Mouse (Mus musculus): Measurements from ENCODE around the gene Eps8l3. TPM values are rescaled to one million over a fixed set of nuclear protein-coding genes. Genes with fewer than 3 reads are reported as not detected.
"Not testable (repeated sequence)": the region's sequence is repeated elsewhere in the genome, so short reads cannot be mapped to it uniquely, and the experiment has no call there.

Eps8l3 gene
- polyA plus RNA-seq, 1 experiment from 2014 or later, result not detected

GRCm38 (mm10) chr3:107873335-107874251 is 3.4 kb upstream of the Eps8l3 start:
- ATAC-seq (ENCODE audit: low FRiP score, low TSS enrichment), result no peak
- H3K9ac ChIP-seq (ENCODE audit: low read depth, low read length), result no peak overlapping the region
- no peak overlapping the region for H3K27ac ChIP-seq (ENCODE audit: low read depth, low read length)
- 0 out of 2 replicates have a peak, but pooled peaks cover 3% of the 10 kb centered on the region for H3K4me1 ChIP-seq (ENCODE audit: control insufficient read depth, insufficient read depth, low read length)
- H3K9me3 ChIP-seq (ENCODE audit: control insufficient read depth, low read length), result no peaks in the 10 kb centered on the region
- H3K4me2 ChIP-seq (replicated peaks; ENCODE audit: low read depth, low read length), result no peak overlapping the region
- WGBS, result 73% methylated on average over 24 of the region's 24 CpGs
- H3K27me3 ChIP-seq (ENCODE audit: control insufficient read depth, insufficient read depth, low read length), result no peaks in the 10 kb centered on the region
- no peaks in the 10 kb centered on the region for H3K36me3 ChIP-seq (ENCODE audit: control insufficient read depth, insufficient read depth, low read length)
- no peak overlapping the region for H3K4me3 ChIP-seq (ENCODE audit: low read length)

GRCm38 (mm10) chr3:107875231-107875630 is 1.8 kb upstream of the Eps8l3 start:
- H3K9ac ChIP-seq (ENCODE audit: low read depth, low read length), result no peak overlapping the region
- 62% methylated on average over 6 of the region's 6 CpGs for WGBS

GRCm38 (mm10) chr3:107877747-107878736 is 1.0 kb downstream of the Eps8l3 start:
- no peak overlapping the region for H3K27ac ChIP-seq (ENCODE audit: low read depth, low read length)
- H3K27me3 ChIP-seq (ENCODE audit: control insufficient read depth, insufficient read depth, low read length), result no peaks in the 10 kb centered on the region
- H3K9ac ChIP-seq (ENCODE audit: low read depth, low read length), result no peak overlapping the region
- H3K4me3 ChIP-seq (ENCODE audit: low read length), result no peak overlapping the region
- no peaks in the 10 kb centered on the region for H3K36me3 ChIP-seq (ENCODE audit: control insufficient read depth, insufficient read depth, low read length)
- WGBS, result 84% methylated on average over 12 of the region's 12 CpGs
- H3K4me2 ChIP-seq (replicated peaks; ENCODE audit: low read depth, low read length), result no peak overlapping the region
- ATAC-seq (ENCODE audit: low FRiP score, low TSS enrichment), result no peak
- H3K4me1 ChIP-seq (ENCODE audit: control insufficient read depth, insufficient read depth, low read length), result no peaks in the 10 kb centered on the region
- H3K9me3 ChIP-seq (ENCODE audit: control insufficient read depth, low read length), result no peaks in the 10 kb centered on the region

More at GRCm38 (mm10) chr3:107875231-107875630, 1.8 kb upstream of the Eps8l3 start:
- no peak for ATAC-seq (ENCODE audit: low FRiP score, low TSS enrichment)
- no peaks in the 10 kb centered on the region for H3K27me3 ChIP-seq (ENCODE audit: control insufficient read depth, insufficient read depth, low read length)
- H3K4me2 ChIP-seq (replicated peaks; ENCODE audit: low read depth, low read length), result no peak overlapping the region
- H3K27ac ChIP-seq (ENCODE audit: low read depth, low read length), result no peak overlapping the region
- H3K36me3 ChIP-seq (ENCODE audit: control insufficient read depth, insufficient read depth, low read length), result no peaks in the 10 kb centered on the region
- no peaks in the 10 kb centered on the region for H3K4me1 ChIP-seq (ENCODE audit: control insufficient read depth, insufficient read depth, low read length)
- no peak overlapping the region for H3K4me3 ChIP-seq (ENCODE audit: low read length)
- no peaks in the 10 kb centered on the region for H3K9me3 ChIP-seq (ENCODE audit: control insufficient read depth, low read length)

GRCm38 (mm10) chr3:107887674-107888495 is 10.9 kb downstream of the Eps8l3 start:
- H3K27ac ChIP-seq (ENCODE audit: low read depth, low read length), result no peak overlapping the region
- no peaks in the 10 kb centered on the region for H3K27me3 ChIP-seq (ENCODE audit: control insufficient read depth, insufficient read depth, low read length)
- H3K9me3 ChIP-seq (ENCODE audit: control insufficient read depth, low read length), result no peaks in the 10 kb centered on the region
- H3K36me3 ChIP-seq (ENCODE audit: control insufficient read depth, insufficient read depth, low read length), result no peaks in the 10 kb centered on the region
- 86% methylated on average over 9 of the region's 9 CpGs for WGBS
- H3K4me2 ChIP-seq (replicated peaks; ENCODE audit: low read depth, low read length), result no peak overlapping the region
- no peak for ATAC-seq (ENCODE audit: low FRiP score, low TSS enrichment)
- no peak overlapping the region for H3K4me3 ChIP-seq (ENCODE audit: low read length)
- H3K9ac ChIP-seq (ENCODE audit: low read depth, low read length), result no peak overlapping the region
- no peaks in the 10 kb centered on the region for H3K4me1 ChIP-seq (ENCODE audit: control insufficient read depth, insufficient read depth, low read length)

DNA sequence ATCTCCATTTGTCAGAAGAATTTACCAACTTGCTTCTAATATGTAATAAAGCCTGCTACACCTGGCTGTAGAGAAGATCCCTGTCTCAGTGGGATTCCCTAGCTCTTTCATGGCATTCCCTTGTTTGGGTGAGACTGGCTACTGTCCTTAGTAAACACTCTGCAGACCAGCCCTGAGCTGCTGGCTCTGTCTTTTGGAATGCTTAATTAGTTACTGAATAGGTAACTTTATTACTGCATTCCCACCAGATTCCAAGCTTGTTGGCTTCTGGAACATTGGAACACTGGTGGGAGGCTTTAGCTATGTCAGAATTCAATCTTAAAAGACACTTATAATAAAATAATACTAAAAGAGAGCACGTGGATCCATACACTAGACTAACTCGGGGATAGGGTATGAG is 12.2 kb downstream of the Eps8l3 start:
- not testable (repeated sequence) for ATAC-seq (ENCODE audit: low FRiP score, low TSS enrichment); H3K27ac ChIP-seq (ENCODE audit: low read depth, low read length); H3K4me2 ChIP-seq (replicated peaks; ENCODE audit: low read depth, low read length); H3K4me3 ChIP-seq (ENCODE audit: low read length); H3K4me1 ChIP-seq (ENCODE audit: control insufficient read depth, insufficient read depth, low read length); H3K27me3 ChIP-seq (ENCODE audit: control insufficient read depth, insufficient read depth, low read length); H3K9me3 ChIP-seq (ENCODE audit: control insufficient read depth, low read length); H3K36me3 ChIP-seq (ENCODE audit: control insufficient read depth, insufficient read depth, low read length); H3K9ac ChIP-seq (ENCODE audit: low read depth, low read length)
- WGBS, result 81% methylated on average over 2 of the region's 2 CpGs

GRCm38 (mm10) chr3:107895194-107895719 is 18.2 kb downstream of the Eps8l3 start:
- WGBS, result 6% methylated on average over 6 of the region's 6 CpGs
- Histone ChIP-seq H3K27ac (ENCODE audit: low read depth, low read length) (no peak overlapping the region), H3K4me2 (replicated peaks; ENCODE audit: low read depth, low read length) (peak overlapping the region; percentile 80), H3K4me3 (ENCODE audit: low read length) (peak overlapping the region; percentile 69), H3K9me3 (ENCODE audit: control insufficient read depth, low read length) (no peaks in the 10 kb centered on the region), H3K27me3 (ENCODE audit: control insufficient read depth, insufficient read depth, low read length) (no peaks in the 10 kb centered on the region), H3K36me3 (ENCODE audit: control insufficient read depth, insufficient read depth, low read length) (peaks cover 4% of the 10 kb centered on the region; the same call in 1 of the 2 replicates), H3K4me1 (ENCODE audit: control insufficient read depth, insufficient read depth, low read length) (no peaks in the 10 kb centered on the region), H3K9ac (ENCODE audit: low read depth, low read length) (peak overlapping the region; percentile 36; the same call in 1 of the 2 replicates)
- peak; percentile 51; the same call in 1 of the 2 replicates for ATAC-seq (ENCODE audit: low FRiP score, low TSS enrichment)

DNA sequence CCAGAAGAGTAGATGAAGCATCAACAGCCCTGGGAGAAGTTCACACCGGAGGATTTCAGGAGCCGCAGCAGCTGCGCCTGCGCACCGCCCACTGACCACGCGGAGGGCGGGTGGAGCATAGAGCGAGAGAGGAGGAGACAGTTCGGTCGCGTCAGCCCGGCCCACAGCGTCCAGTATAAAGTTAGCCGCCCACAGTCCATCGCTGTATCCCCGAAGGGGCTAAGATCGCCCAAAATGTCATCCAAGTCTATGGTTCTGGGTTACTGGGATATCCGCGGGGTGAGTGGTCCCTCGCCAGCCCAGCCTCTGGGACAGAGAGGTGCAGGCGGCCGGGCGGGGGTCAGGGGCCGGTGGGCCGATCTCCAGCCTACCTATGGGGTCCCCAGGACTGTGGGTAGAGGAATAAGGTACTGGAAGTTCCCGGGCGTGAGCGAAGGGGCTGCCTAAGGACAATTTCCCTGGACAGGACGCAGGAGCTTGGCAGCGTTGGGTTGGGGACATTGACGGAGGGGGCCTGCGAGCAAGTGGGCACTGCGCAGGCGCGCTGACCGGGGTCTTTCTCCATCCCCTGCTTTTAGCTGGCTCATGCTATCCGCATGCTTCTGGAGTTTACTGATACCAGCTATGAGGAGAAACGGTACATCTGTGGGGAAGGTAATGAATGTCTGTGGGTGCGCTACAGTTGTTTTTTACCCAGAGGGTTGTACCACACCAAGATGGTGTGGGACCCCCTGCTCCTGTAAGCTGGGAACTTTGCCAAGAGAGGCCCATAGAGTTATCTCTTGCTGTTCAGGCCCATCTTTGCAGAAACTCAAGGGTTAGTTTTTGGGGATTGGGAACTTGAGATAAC is 18.9 kb downstream of the Eps8l3 start, which contains the start of gene Gstm5:
Gene Gstm5 (plus strand): TSS at position 102 of the 850 bp plus-strand sequence.
- peak; percentile 97 for ATAC-seq (ENCODE audit: low FRiP score, low TSS enrichment)
- H3K9me3 ChIP-seq (ENCODE audit: control insufficient read depth, low read length), result no peaks in the 10 kb centered on the region
- H3K27ac ChIP-seq (ENCODE audit: low read depth, low read length), result peak within 1 kb of the TSS; percentile 53
- 3% methylated on average over 40 of the region's 40 CpGs for WGBS
- peak within 1 kb of the TSS; percentile 80 for H3K4me2 ChIP-seq (replicated peaks; ENCODE audit: low read depth, low read length)
- H3K4me1 ChIP-seq (ENCODE audit: control insufficient read depth, insufficient read depth, low read length), result no peaks in the 10 kb centered on the region
- peak within 1 kb of the TSS; percentile 71 for H3K9ac ChIP-seq (ENCODE audit: low read depth, low read length)
- H3K27me3 ChIP-seq (ENCODE audit: control insufficient read depth, insufficient read depth, low read length), result no peaks in the 10 kb centered on the region
- H3K36me3 ChIP-seq (ENCODE audit: control insufficient read depth, insufficient read depth, low read length), result peaks cover 4% of the 10 kb centered on the region; the same call in 1 of the 2 replicates
- H3K4me3 ChIP-seq (ENCODE audit: low read length), result peak within 1 kb of the TSS; percentile 69
